Mouse (Mus musculus): ENCODE results near the gene Aamp.
"Not testable (repeated sequence)": the region's sequence is repeated elsewhere in the genome, so short reads cannot be mapped to it uniquely, and the experiment has no call there.

Aamp gene

GRCm38 (mm10) chr1:74302835-74303234 is 18.3 kb upstream of the Aamp start:
- no peak for ATAC-seq (ENCODE audit: insufficient number of reproducible peaks, low FRiP score, low TSS enrichment)

GRCm38 (mm10) chr1:74302229-74302628 is 17.7 kb upstream of the Aamp start:
- no peak for ATAC-seq (ENCODE audit: insufficient number of reproducible peaks, low FRiP score, low TSS enrichment)

GRCm38 (mm10) chr1:74300347-74301110 is 16.0 kb upstream of the Aamp start:
- no peak for ATAC-seq (ENCODE audit: insufficient number of reproducible peaks, low FRiP score, low TSS enrichment)

- no peak for ATAC-seq (ENCODE audit: insufficient number of reproducible peaks, low FRiP score, low TSS enrichment)
These were observed 14.5 kb upstream of the Aamp start for GRCm38 (mm10) chr1:74298996-74299395.

- ATAC-seq (ENCODE audit: insufficient number of reproducible peaks, low FRiP score, low TSS enrichment): no peak
These were observed 13.7 kb upstream of the Aamp start for GRCm38 (mm10) chr1:74298157-74298750.

- ATAC-seq (ENCODE audit: insufficient number of reproducible peaks, low FRiP score, low TSS enrichment): no peak
These were observed 12.7 kb upstream of the Aamp start for GRCm38 (mm10) chr1:74297269-74297668.

GRCm38 (mm10) chr1:74296477-74296876 is 11.9 kb upstream of the Aamp start:
- no peak for ATAC-seq (ENCODE audit: insufficient number of reproducible peaks, low FRiP score, low TSS enrichment)

GRCm38 (mm10) chr1:74295456-74296171 is 11.1 kb upstream of the Aamp start:
- peak; percentile 83 for ATAC-seq (ENCODE audit: insufficient number of reproducible peaks, low FRiP score, low TSS enrichment)

- peak; percentile 31; the same call in 1 of the 2 replicates for ATAC-seq (ENCODE audit: insufficient number of reproducible peaks, low FRiP score, low TSS enrichment)
These were observed 10.4 kb upstream of the Aamp start for GRCm38 (mm10) chr1:74294733-74295455.

- ATAC-seq (ENCODE audit: insufficient number of reproducible peaks, low FRiP score, low TSS enrichment): no peak
These were observed 9.6 kb upstream of the Aamp start for GRCm38 (mm10) chr1:74294090-74294643.

GRCm38 (mm10) chr1:74293306-74293960 is 8.9 kb upstream of the Aamp start:
- ATAC-seq (ENCODE audit: insufficient number of reproducible peaks, low FRiP score, low TSS enrichment): no peak

- ATAC-seq (ENCODE audit: insufficient number of reproducible peaks, low FRiP score, low TSS enrichment): no peak
These were observed 7.9 kb upstream of the Aamp start for GRCm38 (mm10) chr1:74292331-74293020.

- ATAC-seq (ENCODE audit: insufficient number of reproducible peaks, low FRiP score, low TSS enrichment): no peak
These were observed 5.6 kb upstream of the Aamp start for GRCm38 (mm10) chr1:74290141-74290540.

- no peak for ATAC-seq (ENCODE audit: insufficient number of reproducible peaks, low FRiP score, low TSS enrichment)
These were observed 5.2 kb upstream of the Aamp start for GRCm38 (mm10) chr1:74289740-74290139.

GRCm38 (mm10) chr1:74289248-74289647 is 4.7 kb upstream of the Aamp start:
- ATAC-seq (ENCODE audit: insufficient number of reproducible peaks, low FRiP score, low TSS enrichment): no peak

GRCm38 (mm10) chr1:74288327-74288726 is 3.8 kb upstream of the Aamp start:
- no peak for ATAC-seq (ENCODE audit: insufficient number of reproducible peaks, low FRiP score, low TSS enrichment)

GRCm38 (mm10) chr1:74286869-74287607 is 2.5 kb upstream of the Aamp start:
- ATAC-seq (ENCODE audit: insufficient number of reproducible peaks, low FRiP score, low TSS enrichment): not testable (repeated sequence)

GRCm38 (mm10) chr1:74285212-74286010 is 873 bp upstream of the Aamp start:
- no peak for ATAC-seq (ENCODE audit: insufficient number of reproducible peaks, low FRiP score, low TSS enrichment)
